Mouse (Mus musculus) fat pad, adult 2 months (tissue): ENCODE measurements around the gene Aatf.
"Not testable (repeated sequence)": the region's sequence is repeated elsewhere in the genome, so short reads cannot be mapped to it uniquely, and the experiment has no call there.

Experiments
- DNase-seq: peaks from one replicate; pipeline ENCODE4 v3.0.0-alpha.2; 2011; ENCODE audit warnings: low read depth, low spot score; ENCODE audit errors: extremely low read depth

Aatf gene

GRCm38 (mm10) chr11:84453901-84454300 is 59.4 kb downstream of the Aatf start:
- no peak for DNase-seq

DNA sequence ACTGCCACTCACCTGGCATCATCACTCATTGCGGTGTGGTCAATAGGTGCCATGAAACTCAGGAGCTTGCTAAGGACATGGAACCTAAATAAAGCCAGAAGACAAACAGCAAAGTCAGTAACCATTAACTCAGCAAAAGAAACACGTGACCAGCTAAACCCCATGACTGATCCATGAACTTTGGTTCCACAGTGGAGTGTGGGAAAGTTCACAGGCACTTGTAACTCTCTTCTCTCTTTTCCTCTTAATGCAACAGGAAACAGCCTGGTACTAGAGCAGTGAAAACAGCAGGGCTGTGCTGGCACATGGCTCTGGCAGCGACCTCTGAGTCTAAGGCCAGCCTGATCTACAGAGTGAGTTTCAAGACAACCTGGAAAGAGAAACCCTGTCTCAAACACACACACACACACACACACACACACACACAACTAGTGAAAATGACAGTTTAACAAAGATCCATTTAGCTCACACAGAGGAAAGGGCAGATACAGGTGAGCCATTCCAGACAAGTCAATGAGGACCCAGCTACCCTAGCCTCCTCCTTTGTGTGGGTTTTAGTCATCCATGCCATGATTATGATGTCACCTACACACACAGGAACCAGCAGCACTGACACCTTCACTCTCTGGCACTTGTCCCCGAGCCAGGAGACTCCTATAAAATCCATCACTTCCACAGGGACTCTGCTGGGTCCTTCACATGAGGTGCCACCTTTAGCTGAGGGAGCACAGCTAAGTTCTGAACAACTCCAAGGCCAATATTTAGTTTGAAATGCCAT is 70.6 kb downstream of the Aatf start:
- DNase-seq, result no peak

- DNase-seq, result no peak
These were observed 72.9 kb downstream of the Aatf start for GRCm38 (mm10) chr11:84440402-84440801.

- DNase-seq, result no peak
These were observed 78.4 kb downstream of the Aatf start for GRCm38 (mm10) chr11:84434879-84435278.

DNA sequence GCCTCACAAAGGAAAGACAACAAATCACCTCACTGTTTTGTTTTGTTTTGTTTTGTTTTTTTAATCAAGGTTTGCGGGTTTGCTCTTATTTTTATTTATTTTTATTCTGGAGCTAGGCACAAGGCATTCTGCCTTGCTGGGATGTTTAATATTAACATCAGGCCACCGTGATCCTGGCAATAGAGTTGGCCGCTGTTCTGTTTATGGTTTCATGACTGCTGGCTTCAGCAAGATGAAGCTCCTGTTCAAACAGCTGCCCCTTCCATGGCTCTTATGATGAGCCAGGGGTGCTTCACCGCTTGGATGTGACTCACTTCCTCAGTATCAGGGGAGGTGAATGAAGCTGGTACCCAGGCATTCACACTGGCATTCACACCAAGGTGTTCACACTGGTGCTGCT is 83.0 kb downstream of the Aatf start:
- no peak for DNase-seq

DNA sequence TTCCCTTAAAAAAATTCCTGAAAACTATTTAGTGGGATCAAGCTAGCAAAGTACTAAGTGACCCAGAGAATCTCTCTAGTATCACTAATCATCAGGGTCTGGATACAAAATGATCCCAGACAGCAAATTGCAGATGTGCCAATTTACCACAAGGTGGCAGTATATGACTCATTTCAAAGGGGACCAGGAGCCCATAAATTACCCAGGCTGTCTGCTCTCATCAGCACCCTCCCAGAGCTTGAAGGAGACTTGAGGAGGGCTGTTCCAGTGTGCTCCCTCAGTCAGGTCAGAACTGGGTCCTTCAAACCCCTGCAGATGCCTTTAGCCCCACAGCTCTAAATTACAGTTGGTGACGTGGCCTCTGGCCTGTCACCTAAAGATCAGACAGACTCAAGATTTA is 83.7 kb downstream of the Aatf start:
- DNase-seq, result no peak

GRCm38 (mm10) chr11:84426633-84426998 is 86.7 kb downstream of the Aatf start:
- no peak for DNase-seq

- no peak for DNase-seq
These were observed 87.3 kb downstream of the Aatf start for GRCm38 (mm10) chr11:84425736-84426632.

DNA sequence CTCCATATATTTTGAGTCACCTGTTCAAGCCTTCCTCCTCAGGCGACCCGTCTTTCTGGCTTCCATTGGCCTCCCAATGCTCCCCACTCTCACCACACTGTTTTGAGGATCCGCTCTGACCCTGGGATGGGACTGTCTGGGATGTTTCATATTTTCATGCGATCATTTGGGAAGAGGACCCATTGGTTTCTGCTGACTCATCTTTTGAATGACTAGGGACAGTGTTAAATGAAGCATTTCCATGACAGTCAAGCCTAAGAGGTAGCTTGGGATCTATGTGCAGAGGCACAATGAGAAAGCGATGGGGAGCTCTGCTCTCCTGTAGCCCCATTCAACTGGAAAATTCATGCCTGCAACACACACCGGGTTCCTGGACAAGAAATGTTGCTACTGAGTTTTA is 92.5 kb downstream of the Aatf start:
- no peak for DNase-seq

- no peak for DNase-seq
These were observed 100.2 kb downstream of the Aatf start for GRCm38 (mm10) chr11:84413111-84413510.

DNA sequence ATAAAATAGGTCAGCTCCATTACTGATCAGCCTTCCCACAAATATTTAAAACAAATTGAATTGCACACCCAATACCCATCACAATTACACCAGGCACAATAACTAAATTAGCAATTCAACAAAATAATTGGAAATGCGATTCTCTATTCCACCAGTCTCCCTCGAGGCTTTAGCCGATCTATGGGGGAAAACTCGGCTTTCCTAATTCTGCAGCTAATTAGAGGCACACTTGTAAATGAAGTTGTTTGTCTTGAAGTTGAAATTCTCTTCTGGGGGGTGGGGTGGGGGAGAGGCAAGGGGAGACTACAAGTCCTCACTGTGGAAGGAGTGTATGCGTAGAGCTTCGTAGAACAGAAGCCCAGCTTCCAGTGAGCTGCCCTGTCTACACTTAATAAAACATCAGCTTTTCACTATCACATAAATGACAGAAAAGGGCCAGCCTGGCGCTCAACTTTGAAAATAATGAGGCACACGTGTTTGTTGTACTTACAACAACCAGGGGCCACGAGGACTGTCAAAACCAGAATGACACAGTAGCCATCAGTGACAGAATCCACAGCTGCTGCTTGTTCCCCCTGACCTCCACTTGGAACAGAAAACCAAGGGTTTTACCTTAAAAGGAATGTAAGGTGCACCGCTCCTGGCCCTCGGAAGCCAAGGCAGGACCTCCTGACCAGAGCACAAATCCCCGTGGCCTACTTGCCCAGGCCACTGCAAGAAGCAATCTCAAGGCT is 101.0 kb downstream of the Aatf start:
- no peak for DNase-seq

- no peak for DNase-seq
These were observed 101.7 kb downstream of the Aatf start for GRCm38 (mm10) chr11:84411642-84412018.

DNA sequence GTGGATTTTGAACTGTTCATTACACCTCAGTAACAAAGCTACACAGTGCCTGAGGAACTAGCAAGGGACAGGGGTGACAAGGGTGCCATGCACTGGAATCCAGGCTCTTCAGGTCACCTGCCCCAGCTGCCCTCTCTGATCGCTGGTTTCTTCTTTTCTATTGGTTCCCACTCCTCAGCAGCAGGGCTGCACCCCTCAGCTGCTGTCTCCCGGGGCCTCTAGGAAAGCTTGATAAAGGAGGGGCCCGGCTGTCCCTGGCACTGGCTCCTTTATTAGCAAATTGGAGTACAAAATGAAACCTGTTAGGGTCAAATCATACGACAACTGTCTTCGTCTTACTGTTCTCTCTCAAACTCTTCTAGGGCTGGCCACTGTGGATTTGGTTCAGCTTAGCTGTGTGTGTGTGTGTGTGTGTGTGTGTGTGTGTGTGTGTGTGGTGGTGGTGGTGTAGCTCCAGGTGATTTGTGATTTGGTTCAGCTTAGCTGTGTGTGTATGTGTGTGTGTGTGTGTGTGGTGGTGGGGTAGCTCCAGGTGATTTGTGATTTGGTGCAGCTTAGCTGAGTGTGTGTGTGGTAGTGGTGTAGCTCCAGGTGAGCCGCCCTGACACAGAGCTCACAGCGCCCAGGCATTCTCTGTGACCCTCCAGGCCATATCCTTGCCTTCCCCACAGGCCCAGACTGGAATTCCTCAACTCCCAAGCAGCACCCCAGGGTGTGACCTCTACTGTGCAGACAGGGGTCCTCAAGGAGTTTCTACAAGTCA is 102.3 kb downstream of the Aatf start:
- DNase-seq, result no peak

GRCm38 (mm10) chr11:84410383-84410782 is 102.9 kb downstream of the Aatf start:
- DNase-seq, result no peak

- no peak for DNase-seq
These were observed 106.6 kb downstream of the Aatf start for GRCm38 (mm10) chr11:84406733-84407132.

GRCm38 (mm10) chr11:84395010-84395409 is 118.3 kb downstream of the Aatf start:
- DNase-seq, result peak; percentile 45

GRCm38 (mm10) chr11:84393571-84393970 is 119.8 kb downstream of the Aatf start:
- DNase-seq, result no peak

DNA sequence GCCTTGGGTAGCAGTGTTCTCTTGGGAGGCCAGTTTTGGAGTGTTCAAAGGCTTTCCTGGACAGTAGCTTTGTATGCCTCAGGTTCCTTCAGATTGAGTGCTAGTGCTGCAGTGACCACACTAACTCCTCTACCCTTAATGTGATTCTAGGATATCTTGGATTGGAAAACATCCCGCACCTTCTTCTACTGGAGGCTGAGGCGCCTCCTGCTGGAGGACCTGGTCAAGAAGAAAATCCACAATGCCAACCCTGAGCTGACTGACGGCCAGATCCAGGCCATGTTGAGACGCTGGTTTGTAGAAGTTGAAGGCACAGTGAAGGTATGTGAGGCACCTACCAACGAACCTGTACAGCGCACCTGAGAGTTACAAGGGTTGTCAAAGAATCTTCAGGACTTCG is 121.3 kb downstream of the Aatf start:
- DNase-seq, result not testable (repeated sequence)

GRCm38 (mm10) chr11:84391126-84391525 is 122.2 kb downstream of the Aatf start:
- no peak for DNase-seq

DNA sequence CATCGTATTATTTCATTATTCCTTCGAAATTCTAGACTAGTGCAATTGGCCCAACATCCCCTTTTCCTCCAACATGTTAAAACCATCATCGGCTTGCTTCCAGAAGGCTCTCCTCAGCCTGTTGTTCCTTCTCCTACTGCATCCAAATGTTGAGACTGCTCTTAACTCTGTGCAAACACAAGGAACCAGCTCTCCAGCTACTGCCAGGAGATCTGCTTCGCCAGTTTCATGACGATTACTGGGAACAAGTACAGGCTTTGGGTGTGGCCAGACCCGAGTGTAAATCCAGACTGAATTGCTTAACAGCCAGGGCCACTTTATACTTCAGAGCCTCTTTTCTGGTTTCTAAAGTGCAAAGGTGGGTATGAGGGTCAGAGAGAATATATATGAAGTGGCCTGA is 124.0 kb downstream of the Aatf start:
- DNase-seq, result no peak

DNA sequence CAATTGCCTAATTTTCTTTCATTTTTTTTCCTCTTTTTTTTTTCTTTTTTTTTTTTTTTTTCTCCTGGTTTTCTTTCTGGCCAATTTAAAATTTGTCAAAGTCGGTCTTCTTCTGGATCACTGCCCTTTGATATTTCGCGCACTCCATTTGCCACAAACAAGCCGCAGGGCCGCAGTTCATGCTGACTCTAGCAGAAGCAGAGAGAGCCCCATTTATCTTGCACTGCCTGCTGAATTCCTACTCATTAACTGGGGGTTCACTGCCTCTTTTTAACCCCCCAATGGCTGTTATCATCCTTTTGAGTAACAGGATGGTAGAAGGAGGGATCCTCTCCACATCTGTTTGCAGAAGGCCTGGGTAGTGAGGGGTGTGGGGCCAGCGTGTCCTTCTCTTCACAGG is 129.4 kb downstream of the Aatf start:
- DNase-seq, result no peak
